Mouse (Mus musculus): ENCODE data around the gene Sfxn3. TPM values are rescaled to one million over a fixed set of nuclear protein-coding genes. Genes with fewer than 3 reads are reported as not detected.

Gene Sfxn3
- polyA plus RNA-seq, 1 experiment from 2014 or later = 19.6 TPM

- 3% methylated on average over 21 of the region's 21 CpGs for WGBS
- Histone ChIP-seq H3K27me3 (replicated peaks) (peaks cover 69% of the 10 kb centered on the region), H3K4me2 (no peak overlapping the region), H3K27ac (replicated peaks) (no peak overlapping the region), H3K4me3 (no peak overlapping the region), H3K9me3 (no peaks in the 10 kb centered on the region), H3K36me3 (no peaks in the 10 kb centered on the region), H3K4me1 (no peaks in the 10 kb centered on the region), H3K9ac (no peak overlapping the region)
- no peak for ATAC-seq (ENCODE audit: extremely low read depth, insufficient number of reproducible peaks, low FRiP score, low TSS enrichment)
Observed at GRCm38 (mm10) chr19:45065226-45065625, 17.9 kb downstream of the Sfxn3 start.

GRCm38 (mm10) chr19:45067170-45067569, 19.9 kb downstream of the Sfxn3 start:
- Histone ChIP-seq H3K4me2 (no peak overlapping the region), H3K4me3 (no peak overlapping the region), H3K9me3 (no peaks in the 10 kb centered on the region), H3K27me3 (replicated peaks) (peaks cover 87% of the 10 kb centered on the region), H3K4me1 (no peaks in the 10 kb centered on the region), H3K36me3 (no peaks in the 10 kb centered on the region), H3K9ac (no peak overlapping the region), H3K27ac (replicated peaks) (no peak overlapping the region)
- WGBS = 25% methylated on average over 17 of the region's 17 CpGs
- ATAC-seq (ENCODE audit: extremely low read depth, insufficient number of reproducible peaks, low FRiP score, low TSS enrichment) = no peak

GRCm38 (mm10) chr19:45067758-45068510, 20.6 kb downstream of the Sfxn3 start:
- 73% methylated on average over 7 of the region's 7 CpGs for WGBS
- ATAC-seq (ENCODE audit: extremely low read depth, insufficient number of reproducible peaks, low FRiP score, low TSS enrichment) = no peak

DNA sequence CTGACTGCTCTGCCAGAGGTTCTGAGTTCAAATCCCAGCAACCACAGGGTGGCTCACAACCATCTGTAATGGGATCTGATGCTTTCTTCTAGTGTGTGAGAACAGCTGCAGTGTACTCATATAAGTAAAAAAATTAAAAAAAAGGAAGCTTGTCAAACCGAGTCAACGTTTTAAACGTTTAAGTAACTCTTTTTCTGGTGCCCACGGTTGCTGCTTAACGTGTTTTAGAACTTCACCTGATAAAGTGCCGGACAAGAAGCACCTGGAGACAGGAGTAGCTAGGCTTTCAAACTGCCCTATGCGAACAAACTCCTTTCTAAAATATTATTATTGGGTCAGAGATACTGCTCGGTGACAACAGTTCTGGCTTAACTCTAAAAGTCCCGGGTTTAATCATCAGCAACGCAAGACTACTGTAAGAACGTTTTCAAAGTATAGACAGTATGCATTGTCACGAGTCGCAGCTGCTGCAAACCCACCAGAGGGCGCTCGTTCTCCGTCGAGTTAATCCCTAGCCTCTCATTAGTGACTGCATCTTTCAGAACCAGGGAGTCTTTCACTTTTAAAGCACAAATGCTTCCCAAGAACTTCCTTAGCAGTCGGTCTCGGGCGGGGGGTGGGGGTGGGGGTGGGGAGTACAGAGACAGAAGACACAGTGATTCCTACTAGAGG, 26.7 kb downstream of the Sfxn3 start:
- Histone ChIP-seq H3K27ac (replicated peaks) (peak overlapping the region; percentile 95), H3K4me2 (peak overlapping the region; percentile 97), H3K4me1 (peaks cover 44% of the 10 kb centered on the region), H3K36me3 (no peaks in the 10 kb centered on the region), H3K9me3 (no peaks in the 10 kb centered on the region), H3K4me3 (peak overlapping the region; percentile 70), H3K9ac (peak overlapping the region; percentile 92), H3K27me3 (replicated peaks) (peaks cover 63% of the 10 kb centered on the region)
- WGBS = 8% methylated on average over 20 of the region's 20 CpGs
- no peak for ATAC-seq (ENCODE audit: extremely low read depth, insufficient number of reproducible peaks, low FRiP score, low TSS enrichment)

More at GRCm38 (mm10) chr19:45067758-45068510, 20.6 kb downstream of the Sfxn3 start:
- no peak overlapping the region for H3K4me2 ChIP-seq
- H3K27ac ChIP-seq (replicated peaks) = no peak overlapping the region
- H3K36me3 ChIP-seq = no peaks in the 10 kb centered on the region
- no peak overlapping the region for H3K9ac ChIP-seq
- peaks cover 87% of the 10 kb centered on the region for H3K27me3 ChIP-seq (replicated peaks)
- no peaks in the 10 kb centered on the region for H3K9me3 ChIP-seq
- no peaks in the 10 kb centered on the region for H3K4me1 ChIP-seq
- no peak overlapping the region for H3K4me3 ChIP-seq

DNA sequence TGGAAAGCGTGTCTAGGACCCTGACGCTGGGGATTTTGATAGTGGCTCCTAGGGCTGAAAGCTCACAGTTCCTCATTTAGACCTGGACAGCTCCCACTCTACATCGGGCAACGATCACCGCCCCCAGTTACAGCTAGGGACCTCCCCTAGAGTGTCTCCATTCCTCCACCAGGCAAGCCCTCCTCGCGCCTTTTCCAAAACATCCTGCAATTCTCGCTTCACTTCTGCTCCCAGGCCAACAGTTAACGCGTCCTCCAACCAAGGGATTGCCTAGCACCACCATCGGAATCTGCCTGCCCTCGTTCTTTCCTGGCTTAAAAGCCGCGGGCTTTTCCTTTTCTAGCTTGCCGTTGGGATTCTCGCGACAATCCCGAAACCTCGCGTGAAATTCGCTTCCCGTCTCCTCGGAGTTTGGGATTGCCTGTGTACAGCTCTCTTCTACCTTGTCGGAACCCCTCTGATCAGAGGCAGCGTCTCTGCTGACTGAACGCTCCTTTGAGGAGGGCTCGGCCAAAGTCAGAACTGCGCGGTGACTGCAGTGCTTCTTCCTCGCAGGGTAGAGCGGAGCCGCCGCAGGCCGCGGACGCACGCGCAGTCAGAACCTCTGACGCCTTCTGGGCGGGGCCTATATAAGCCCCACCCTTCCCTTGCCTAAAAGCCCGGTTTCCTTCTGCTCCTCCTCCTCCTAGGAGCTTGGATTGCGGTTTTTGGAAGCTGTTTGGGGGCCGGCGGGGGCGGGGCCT, 27.4 kb downstream of the Sfxn3 start, which contains the start of gene Kazald1:
TSS of gene Kazald1 (plus strand) at position 662 of the 743 bp plus-strand sequence.
- H3K4me2 ChIP-seq = peak within 1 kb of the TSS; percentile 97

DNA sequence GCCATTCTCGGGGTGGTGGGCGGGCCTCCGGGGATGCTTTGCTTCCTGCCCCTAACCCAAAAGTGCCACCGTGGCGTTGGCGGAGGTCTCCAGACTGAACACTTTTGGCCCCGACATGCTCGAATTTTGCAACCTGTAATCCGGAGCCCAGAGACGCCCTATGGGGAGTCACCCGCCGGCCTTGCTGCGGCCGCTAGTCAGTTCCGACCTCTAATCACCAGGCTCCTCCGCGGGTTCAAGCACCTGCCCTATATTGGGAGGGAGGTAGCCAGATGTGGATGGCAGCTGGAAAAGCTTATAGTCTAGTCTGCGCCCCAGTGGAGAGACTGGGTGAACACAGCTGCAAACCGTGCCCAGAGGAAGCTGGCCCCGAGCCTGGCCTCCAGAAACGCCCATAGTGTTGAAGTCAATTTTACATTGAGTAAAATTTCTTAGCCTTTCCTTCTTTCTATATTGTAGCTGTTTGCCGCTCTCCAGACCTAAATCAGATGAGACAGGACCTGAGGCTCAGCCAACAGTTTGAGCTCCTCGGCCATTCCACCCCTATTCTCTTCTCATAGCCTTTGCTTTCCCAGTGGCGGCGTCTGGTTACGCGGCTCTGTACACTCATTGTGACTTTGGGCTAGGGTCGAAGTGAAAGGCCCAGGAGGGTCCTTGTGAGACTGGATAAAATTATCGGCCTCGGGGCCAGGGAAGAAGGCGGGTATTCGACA, 28.2 kb downstream of the Sfxn3 start:
- H3K4me1 ChIP-seq = peaks cover 59% of the 10 kb centered on the region
- WGBS = under 1% methylated on average over 32 of the region's 32 CpGs
- 0 out of 2 replicates have a peak, but pooled peaks have one; percentile 9 for ATAC-seq (ENCODE audit: extremely low read depth, insufficient number of reproducible peaks, low FRiP score, low TSS enrichment)

More for the DNA sequence above, 27.4 kb downstream of the Sfxn3 start, which contains the start of gene Kazald1:
- H3K9ac ChIP-seq = peak within 1 kb of the TSS; percentile 92
- no peaks in the 10 kb centered on the region for H3K9me3 ChIP-seq
- WGBS = under 1% methylated on average over 45 of the region's 45 CpGs
- peak within 1 kb of the TSS; percentile 70 for H3K4me3 ChIP-seq
- peaks cover 64% of the 10 kb centered on the region for H3K27me3 ChIP-seq (replicated peaks)
- peak within 1 kb of the TSS; percentile 95 for H3K27ac ChIP-seq (replicated peaks)
- H3K4me1 ChIP-seq = peaks cover 51% of the 10 kb centered on the region
- peak; percentile 86 for ATAC-seq (ENCODE audit: extremely low read depth, insufficient number of reproducible peaks, low FRiP score, low TSS enrichment)
- no peaks in the 10 kb centered on the region for H3K36me3 ChIP-seq

DNA sequence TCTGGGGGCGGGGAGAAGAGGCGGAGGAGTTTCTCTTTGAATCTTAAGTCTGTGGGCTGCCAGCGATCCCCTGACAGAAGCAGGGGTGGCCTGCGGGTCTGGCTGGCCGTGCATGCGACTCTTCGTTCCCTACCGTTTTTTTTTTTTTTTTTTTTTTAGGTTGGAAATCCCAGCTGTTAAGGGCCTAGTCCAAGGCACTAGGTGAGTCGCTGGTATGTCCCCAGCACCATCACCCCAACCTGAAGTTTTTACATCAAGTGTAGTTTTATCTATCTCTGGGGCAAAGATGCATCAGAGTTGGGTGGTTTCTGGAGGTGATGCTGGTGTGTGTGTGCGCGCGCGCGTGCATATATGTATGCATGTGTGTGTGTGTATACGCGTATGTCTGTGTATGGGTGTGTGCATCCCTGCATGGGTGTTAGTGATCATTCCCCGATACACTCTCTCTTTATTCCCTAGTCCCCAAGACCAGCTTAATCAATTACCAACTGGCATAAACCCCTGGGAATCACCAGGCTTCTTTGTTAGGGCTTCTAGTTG, 28.8 kb downstream of the Sfxn3 start:
- ATAC-seq (ENCODE audit: extremely low read depth, insufficient number of reproducible peaks, low FRiP score, low TSS enrichment) = no peak

More for the DNA sequence above, 28.2 kb downstream of the Sfxn3 start:
- H3K27ac ChIP-seq (replicated peaks) = peak overlapping the region; percentile 95
- H3K9me3 ChIP-seq = no peaks in the 10 kb centered on the region
- peak overlapping the region; percentile 97 for H3K4me2 ChIP-seq
- H3K27me3 ChIP-seq (replicated peaks) = peaks cover 64% of the 10 kb centered on the region
- H3K4me3 ChIP-seq = peak overlapping the region; percentile 70
- peak overlapping the region; percentile 92 for H3K9ac ChIP-seq
- H3K36me3 ChIP-seq = no peaks in the 10 kb centered on the region

GRCm38 (mm10) chr19:45076586-45077510, 29.5 kb downstream of the Sfxn3 start:
- H3K4me1 ChIP-seq = peaks cover 66% of the 10 kb centered on the region
- H3K36me3 ChIP-seq = no peaks in the 10 kb centered on the region
- peak overlapping the region; percentile 70 for H3K4me3 ChIP-seq
- no peak for ATAC-seq (ENCODE audit: extremely low read depth, insufficient number of reproducible peaks, low FRiP score, low TSS enrichment)
- peak overlapping the region; percentile 97 for H3K4me2 ChIP-seq
- H3K27me3 ChIP-seq (replicated peaks) = peaks cover 63% of the 10 kb centered on the region
- H3K9me3 ChIP-seq = no peaks in the 10 kb centered on the region
- WGBS = under 1% methylated on average over 62 of the region's 62 CpGs
- H3K27ac ChIP-seq (replicated peaks) = no peak overlapping the region
- peak overlapping the region; percentile 76 for H3K9ac ChIP-seq

More for the DNA sequence above, 28.8 kb downstream of the Sfxn3 start:
- Histone ChIP-seq H3K36me3 (no peaks in the 10 kb centered on the region), H3K4me2 (peak overlapping the region; percentile 97), H3K4me3 (peak overlapping the region; percentile 70), H3K27ac (replicated peaks) (0 out of 2 replicates have a peak overlapping the region, but pooled peaks have one; percentile 95), H3K9ac (peak overlapping the region; percentile 92), H3K9me3 (no peaks in the 10 kb centered on the region), H3K4me1 (peaks cover 65% of the 10 kb centered on the region), H3K27me3 (replicated peaks) (peaks cover 64% of the 10 kb centered on the region)
- WGBS = 11% methylated on average over 17 of the region's 17 CpGs

DNA sequence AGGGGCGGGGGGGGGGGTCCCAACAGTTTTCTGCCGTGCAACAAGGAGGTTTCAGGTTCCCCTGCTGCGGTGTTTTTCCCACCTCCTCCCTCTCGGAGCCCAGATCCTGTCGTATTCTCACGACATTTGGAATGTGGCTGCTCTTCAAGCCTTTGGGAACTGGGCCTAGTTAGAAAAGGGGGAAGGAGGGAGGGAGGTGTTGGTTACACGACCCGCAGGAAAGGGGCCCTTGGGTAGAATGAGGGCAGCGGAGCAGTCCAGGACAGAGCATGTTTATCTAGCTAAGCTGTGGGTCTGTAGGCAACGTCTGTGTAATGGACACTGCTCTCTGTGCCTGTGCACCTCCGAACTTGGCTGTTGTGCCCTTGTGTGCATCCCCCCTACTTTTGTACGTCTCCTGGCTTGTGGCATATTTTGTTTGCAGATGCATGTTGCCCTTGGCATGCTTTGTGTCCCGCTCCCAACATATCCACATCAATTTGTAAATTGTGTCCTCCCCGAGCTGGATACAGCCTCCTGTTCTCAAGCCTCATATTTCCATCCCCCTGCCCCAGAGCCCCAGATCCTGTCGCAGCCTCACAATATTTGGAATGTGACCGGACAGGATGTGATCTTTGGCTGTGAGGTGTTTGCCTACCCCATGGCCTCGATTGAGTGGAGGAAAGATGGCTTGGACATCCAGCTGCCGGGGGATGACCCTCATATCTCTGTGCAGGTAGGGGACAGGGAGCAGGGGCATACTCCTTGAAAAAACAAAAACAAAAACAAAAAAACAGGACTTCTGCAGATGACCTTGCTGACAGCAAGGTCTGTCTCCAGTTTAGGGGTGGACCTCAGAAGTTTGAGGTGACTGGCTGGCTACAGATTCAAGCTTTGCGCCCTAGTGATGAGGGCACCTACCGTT, 30.7 kb downstream of the Sfxn3 start:
- Histone ChIP-seq H3K4me2 (peak overlapping the region; percentile 97), H3K27me3 (replicated peaks) (peaks cover 71% of the 10 kb centered on the region), H3K9me3 (no peaks in the 10 kb centered on the region), H3K9ac (peak overlapping the region; percentile 60), H3K27ac (replicated peaks) (no peak overlapping the region), H3K36me3 (no peaks in the 10 kb centered on the region), H3K4me1 (peaks cover 66% of the 10 kb centered on the region), H3K4me3 (peak overlapping the region; percentile 70)
- ATAC-seq (ENCODE audit: extremely low read depth, insufficient number of reproducible peaks, low FRiP score, low TSS enrichment) = no peak
- 9% methylated on average over 20 of the region's 20 CpGs for WGBS

All from heart, embryonic 13.5 days (tissue).